Mouse (Mus musculus) left cerebral cortex, postnatal 10 days (tissue): ENCODE results near the gene Zic4. TPM values are rescaled to one million over a fixed set of nuclear protein-coding genes. Genes with fewer than 3 reads are reported as not detected.

ENCODE experiments used
- DNase-seq, 2 experiments: peaks; one replicate each; pipeline ENCODE4 v3.0.0; 2021 to 2022; ENCODE audit warnings: low spot score in 2 of 2, mixed read lengths in 1 of 2; ENCODE audit errors: extremely low spot score in 1 of 2
- intact Hi-C: fragments of 180-260 bp; cut with DNase I; formaldehyde crosslinking; loops from one replicate; pipeline ENCODE4 v1.15.1; 2025
- total RNA-seq, 2 experiments: library from RNA; stranded (reverse); gene quantifications; 2 replicates each; pipeline ENCODE4 v1.2.3; 2021

Gene Zic4
- total RNA-seq = 1 to 10 TPM; 3.4 to 4.6 TPM

- DNase-seq = no peak
- intact Hi-C loops = loop anchor here (5.0 to 10.0 kb wide), 3 partner anchors 45 to 670 kb away; no protein-coding TSS in a partner anchor
Observed at GRCm38 (mm10) chr9:91361856-91362601, at the start of gene Zic4. Gene Zic4 (plus strand): TSS chr9:91362413.

DNA sequence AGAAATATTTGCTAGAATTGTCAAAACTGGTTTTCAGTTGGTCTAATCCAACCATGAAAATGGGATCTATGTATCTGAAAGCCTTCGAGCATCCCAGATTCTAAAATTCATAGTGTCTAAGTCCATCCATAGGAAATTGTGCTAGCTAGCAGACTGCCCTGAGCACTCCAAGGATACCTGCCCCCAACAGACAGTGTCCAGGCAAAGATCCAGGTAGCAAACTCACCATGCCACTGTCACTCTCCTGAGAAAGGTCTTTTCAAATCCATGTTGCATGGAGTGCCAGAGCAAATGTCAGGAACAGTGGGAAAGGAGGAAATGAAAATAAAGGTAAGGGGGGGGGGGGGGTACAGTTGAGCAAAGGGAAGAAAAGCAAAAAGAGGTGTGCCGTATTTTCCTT, 14.6 kb upstream of the Zic4 start:
- DNase-seq = no peak
- intact Hi-C loops = no loop called here

DNA sequence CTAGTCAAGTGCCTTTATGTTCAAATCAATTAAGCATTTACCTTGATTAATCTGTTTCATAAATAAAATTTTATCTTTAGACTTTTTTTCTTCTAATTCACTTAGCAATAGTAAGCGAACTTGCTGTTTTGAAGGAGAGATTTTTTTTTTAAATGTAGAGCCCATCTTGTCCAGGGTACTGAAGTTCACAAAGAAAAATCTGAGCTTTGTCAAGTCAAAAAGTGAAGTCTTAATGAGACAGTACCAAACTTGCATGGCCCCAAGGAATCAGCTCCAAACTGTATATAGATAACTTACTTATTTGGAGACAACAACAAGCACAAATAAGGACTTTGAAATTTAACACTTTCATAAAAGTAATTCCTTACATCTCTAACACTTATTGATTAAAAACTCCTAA, 13.5 kb upstream of the Zic4 start:
- intact Hi-C loops = no loop called here
- DNase-seq = no peak

- intact Hi-C loops = no loop called here
- no peak for DNase-seq
Observed at GRCm38 (mm10) chr9:91350211-91350791, 11.9 kb upstream of the Zic4 start.

- intact Hi-C loops = no loop called here
- peak in 1 of 2 experiments; percentile 71 for DNase-seq
Observed at GRCm38 (mm10) chr9:91350861-91351291, 11.3 kb upstream of the Zic4 start.

DNA sequence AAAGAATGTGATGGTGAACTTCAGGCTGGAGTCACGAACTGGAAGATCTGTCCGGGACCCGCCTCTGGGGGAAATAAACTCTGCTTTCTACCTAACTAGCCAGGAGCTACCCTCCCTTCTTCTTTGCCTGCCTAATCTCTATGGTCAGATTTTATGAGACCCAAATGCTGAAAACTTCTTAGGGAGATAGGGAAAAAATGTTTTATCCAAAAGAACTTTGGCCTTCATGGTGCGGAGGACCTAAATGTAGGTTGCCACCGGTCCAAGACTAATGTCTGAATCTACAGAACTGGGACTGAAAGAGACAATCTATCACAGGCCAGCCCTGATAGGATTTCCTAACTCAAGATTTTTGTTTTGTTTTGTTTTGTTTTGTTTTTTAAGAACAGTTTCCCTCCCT, 10.9 kb upstream of the Zic4 start:
- intact Hi-C loops = no loop called here
- DNase-seq = no peak

DNA sequence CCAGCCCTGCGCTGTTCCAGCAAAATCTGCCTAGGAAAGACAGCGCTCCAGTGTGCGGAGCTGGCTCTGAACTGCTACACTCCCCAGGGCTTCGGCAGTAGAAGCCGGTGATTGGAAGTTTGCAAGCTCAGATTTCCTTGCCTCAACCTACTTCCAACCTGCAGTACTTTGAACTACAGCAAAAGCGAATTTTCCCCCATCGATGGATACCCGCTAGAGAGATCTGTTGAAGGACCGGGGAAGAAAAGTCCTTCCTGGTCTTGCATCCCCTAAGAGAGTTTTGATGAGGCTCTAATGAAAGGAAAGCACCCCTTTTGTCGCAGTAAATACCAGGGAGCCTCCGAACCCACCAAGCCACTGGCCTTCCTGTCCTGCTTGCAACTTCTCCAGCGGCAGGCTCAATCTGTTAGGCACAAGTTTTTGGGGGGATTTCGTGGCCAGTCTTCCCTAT, 10.2 kb upstream of the Zic4 start:
- no peak for DNase-seq
- intact Hi-C loops = no loop called here

DNA sequence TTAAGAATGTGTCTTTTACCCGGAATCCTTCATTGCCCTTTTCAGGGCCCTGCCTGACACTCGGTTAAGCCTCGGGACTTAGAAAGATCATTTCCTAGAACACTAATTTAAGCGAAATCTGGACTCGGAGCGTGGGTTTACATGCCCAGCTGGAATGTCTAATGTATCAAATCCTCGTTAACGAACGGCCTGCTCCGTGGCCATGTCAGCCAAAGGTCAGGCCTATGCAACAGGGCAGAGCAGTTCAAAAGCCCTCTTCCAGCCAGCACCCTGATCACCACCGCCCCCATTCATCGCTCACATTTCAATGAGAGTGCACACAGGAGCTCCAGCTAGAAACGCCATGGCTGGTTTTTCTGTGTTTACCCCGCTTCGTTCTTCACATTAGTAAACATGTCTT, 9.4 kb upstream of the Zic4 start:
- intact Hi-C loops = no loop called here
- DNase-seq = no peak

DNA sequence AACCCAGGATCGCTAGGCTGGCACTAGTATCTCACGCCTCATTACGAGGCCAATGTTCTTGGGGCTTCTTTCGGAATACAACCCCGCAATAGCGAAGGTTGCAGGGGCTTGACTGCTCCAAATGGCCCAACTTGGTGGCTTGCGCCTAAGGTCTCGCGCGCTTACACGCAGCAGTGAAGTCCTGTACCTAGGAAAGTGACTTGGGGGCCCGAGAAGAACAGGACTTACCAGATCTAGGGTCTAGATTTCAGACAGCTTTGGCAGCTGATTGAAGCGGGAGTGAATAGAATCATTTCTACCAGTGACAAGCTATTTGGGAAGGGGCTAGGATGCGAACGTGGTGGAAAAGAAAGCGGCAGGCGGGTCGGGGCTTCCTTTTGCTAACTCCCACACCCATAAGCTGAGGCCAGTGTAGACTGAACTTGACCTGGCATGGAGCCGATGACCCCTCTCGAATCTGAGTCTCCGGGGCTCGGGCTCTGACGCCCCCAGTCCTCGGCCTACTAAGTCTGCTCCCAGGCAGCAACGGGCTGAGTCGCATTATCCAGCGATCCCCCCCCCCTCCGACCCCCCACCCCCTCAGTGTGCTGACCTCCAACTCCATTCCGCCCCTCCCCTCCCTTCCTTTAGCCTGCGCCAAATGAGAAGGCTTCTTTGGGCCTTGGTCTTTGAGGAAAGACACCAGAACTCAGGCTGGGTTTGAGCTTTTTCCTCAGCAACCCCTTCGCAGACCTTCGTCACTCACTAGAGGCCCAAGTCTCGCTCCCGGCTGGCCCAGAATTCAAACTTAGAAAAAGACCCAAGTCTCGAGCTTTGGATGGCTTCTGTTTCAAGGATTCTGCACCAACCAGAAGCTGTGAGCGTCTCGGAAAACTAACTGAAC, 8.4 kb upstream of the Zic4 start:
- intact Hi-C loops = no loop called here
- DNase-seq = peak in 1 of 2 experiments; percentile 66

DNA sequence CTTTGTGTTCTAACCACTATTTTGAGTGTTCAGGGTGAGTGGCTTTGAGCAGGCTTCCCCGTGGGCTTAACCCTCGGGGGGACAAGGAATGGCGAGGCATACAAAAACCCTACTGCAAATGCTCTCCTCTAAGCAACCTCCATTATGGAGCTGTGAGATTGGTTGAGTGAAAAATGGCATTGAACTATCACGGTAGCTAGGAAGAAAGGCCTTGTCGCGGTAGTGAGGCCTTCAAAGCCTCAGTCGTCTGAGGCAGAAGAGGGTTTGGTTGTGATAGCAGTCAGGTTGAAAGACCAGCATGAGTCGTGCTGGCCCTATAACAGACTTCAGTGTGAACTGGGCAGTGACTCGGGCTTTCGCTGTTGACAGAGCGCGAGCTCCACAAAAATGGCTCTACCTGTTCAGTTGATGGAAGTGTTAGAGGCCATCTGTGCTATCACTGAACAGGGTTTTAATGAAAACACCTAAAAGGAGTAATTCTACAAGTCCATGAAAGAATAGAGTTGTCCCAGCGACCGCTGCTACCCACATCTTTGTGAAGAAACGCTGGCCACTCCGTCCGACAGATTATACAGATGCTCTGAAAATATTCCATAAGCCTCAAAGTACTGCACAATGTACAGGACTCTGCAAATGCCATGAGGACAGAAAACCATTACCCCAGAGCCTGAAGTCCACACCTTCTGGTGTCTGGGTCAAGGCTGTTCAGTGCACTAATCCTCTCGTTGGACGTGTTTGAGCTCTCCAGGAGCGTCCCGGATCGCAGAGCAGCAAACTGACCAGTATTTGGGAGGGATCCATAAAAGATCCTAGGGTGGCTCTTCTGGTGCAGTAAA, 7.6 kb upstream of the Zic4 start:
- DNase-seq = no peak
- intact Hi-C loops = no loop called here

DNA sequence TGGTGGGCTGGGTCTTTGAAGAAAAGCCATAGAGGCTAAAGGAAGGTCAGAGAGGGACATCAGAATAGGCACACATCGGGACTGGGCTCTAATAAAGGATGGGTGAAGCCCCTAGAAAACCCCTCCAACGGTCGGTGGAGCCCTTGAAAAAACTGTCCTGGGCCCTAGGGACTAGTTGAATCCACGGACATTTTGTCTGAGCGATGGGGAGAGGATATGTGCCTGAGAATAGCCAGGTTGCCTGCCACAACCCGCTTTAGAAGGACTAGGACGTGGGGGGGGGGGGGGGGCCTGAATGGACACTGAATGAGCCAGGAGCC, 7.0 kb upstream of the Zic4 start:
- no peak for DNase-seq
- intact Hi-C loops = no loop called here

DNA sequence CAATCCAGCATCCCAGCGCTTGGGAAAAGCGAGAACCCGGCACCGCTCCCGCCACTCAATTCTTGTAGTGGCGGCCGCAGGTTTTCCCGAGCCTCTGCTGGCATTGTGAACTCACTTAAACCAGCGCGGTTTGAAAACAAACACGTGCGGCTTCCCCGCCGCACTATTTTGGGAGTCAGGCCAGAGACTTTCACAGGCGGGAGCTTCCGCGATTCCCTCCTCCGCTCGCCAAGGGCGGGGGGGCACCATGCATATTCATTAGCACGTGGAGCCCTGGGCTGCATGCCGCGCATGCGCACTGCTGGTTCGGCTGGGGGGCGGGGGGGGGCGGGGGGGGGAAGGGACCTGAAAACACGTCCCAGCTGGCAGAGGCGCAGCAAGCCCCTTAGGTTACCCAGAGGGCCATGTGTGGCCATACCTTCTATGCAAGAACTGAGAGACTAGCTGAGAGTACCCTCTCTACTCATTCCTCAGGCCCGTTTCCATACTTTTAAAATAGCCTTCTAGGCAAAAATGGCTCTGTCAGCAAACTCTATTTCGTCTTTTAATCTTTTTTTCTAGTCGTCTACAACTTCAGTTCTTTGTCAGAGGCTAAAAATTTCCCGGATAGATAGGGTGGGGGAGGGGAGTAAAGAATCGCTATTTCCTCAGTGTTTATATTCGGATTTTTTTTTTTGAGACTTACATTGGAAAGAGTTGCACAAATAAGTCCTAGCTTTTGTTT, 6.4 kb upstream of the Zic4 start:
- intact Hi-C loops = no loop called here
- peak; percentile 31 to 89 for DNase-seq

- no peak for DNase-seq
- intact Hi-C loops = no loop called here
Observed at GRCm38 (mm10) chr9:91356353-91356740, 5.9 kb upstream of the Zic4 start.

DNA sequence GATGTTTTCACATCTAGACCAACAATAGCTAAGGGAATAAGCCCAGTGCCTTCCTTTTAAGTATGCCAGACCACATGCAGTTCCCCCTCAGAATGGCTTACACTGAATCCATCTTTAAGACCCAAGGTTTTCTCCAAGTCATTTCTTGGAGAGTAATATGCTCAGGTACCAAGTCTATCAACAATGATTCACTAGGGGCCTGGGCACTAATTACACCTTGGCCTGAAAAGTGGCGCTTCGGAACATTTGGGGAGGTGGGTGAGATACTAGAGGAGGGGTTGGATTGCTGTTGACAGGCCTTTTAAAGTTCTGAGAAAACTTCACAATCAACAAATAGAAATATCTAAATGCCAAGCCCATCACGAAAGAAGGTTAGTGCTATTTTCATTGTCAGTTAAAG, 4.9 kb upstream of the Zic4 start:
- intact Hi-C loops = no loop called here

DNA sequence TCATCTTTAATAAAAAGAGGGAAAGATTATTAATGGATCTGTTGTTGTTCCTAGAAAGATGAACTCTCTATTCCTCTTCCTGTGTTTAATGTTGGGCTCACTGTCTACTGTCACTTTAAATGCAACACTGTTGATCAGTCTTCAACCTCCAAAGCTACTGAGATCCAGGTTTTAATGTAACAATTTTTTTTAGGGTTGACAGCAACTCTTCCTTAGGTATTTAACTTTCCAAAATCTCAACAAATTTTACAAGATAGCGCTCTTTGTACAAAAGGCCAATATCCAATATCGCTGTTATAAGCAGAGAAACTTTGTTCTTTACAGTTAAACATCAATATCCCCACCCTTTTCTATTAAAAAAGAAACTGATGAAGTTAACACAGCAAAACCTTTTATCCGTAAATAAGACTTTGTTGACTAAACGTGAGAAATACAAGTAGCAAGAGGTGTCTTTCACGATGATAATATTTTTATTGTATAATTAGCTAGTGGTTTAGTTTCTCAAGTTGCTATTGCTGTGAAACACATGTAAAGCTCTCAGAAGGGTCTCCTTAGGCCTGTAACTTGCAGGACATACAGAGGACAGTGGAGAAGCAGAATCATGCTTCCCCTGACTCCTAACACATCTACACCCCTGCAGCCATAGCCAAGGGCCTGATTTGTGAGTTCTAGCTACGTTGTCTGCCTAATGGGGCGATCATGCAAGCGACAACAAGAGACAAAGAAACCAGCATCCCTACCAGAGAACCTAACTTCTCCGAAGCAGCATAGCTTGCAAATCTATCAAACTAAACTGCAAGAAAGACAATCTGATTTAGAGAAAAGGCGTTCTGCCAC, 3.1 kb upstream of the Zic4 start:
- no peak for DNase-seq
- intact Hi-C loops = no loop called here

More for the DNA sequence above, 4.9 kb upstream of the Zic4 start:
- no peak for DNase-seq

GRCm38 (mm10) chr9:91360151-91361032, 1.8 kb upstream of the Zic4 start:
- intact Hi-C loops = loop anchor here (5.0 to 10.0 kb wide), 3 partner anchors 47 to 668 kb away; no protein-coding TSS in a partner anchor
- DNase-seq = no peak
